Mouse (Mus musculus) heart, postnatal 0 days (tissue): Measurements from ENCODE around the gene Rgs9bp. TPM values are rescaled to one million over a fixed set of nuclear protein-coding genes. Genes with fewer than 3 reads are reported as not detected.

Experiments used
- ATAC-seq: fragments of 200-750 bp; cut with Nextera tagmentation; 2 replicates; pipeline ENCODE4 v1.8.0; 2017; ENCODE audit warnings: low read depth, moderate number of reproducible peaks, moderate library complexity; ENCODE audit not compliant: insufficient read depth
- DNase-seq: peaks from one replicate; pipeline ENCODE4 v3.0.0-alpha.2; 2016; ENCODE audit warnings: low spot score
- H3K27ac ChIP-seq: fragments of 300-500 bp; sonication (generic); 2 replicates; pipeline ENCODE4 v1.5.1; 2014; ENCODE audit warnings: low read depth, mild to moderate bottlenecking
- H3K27me3 ChIP-seq: fragments of 300-500 bp; sonication (generic); 2 replicates; pipeline ENCODE4 v1.6.1; 2014; ENCODE audit warnings: low read length, mixed read lengths; ENCODE audit not compliant: control insufficient read depth, insufficient read depth
- H3K36me3 ChIP-seq: fragments of 300-500 bp; sonication (generic); replicated peaks from 2 replicates; pipeline ENCODE4 v1.6.1; 2014; ENCODE audit warnings: low read length, mixed read lengths; ENCODE audit not compliant: control insufficient read depth, insufficient read depth
- H3K4me1 ChIP-seq: fragments of 300-500 bp; sonication (generic); 2 replicates; pipeline ENCODE4 v1.6.1; 2014; ENCODE audit warnings: antibody characterized with exemption; ENCODE audit not compliant: control insufficient read depth, insufficient read depth
- H3K4me2 ChIP-seq: fragments of 300-500 bp; sonication (generic); 2 replicates; pipeline ENCODE4 v1.6.1; 2014; ENCODE audit warnings: low read depth, mild to moderate bottlenecking, low read length, moderate library complexity
- H3K4me3 ChIP-seq: fragments of 300-500 bp; sonication (generic); 2 replicates; pipeline ENCODE4 v1.5.1; 2014; ENCODE audit warnings: low read depth, low read length
- H3K9ac ChIP-seq: fragments of 300-500 bp; sonication (generic); replicated peaks from 2 replicates; pipeline ENCODE4 v1.6.1; 2014; ENCODE audit warnings: low read depth, low read length, mixed read lengths
- H3K9me3 ChIP-seq: fragments of 300-500 bp; sonication (generic); replicated peaks from 2 replicates; pipeline ENCODE4 v1.6.1; 2016; ENCODE audit warnings: low read length; ENCODE audit not compliant: control insufficient read depth
- CTCF ChIP-seq: IDR thresholded peaks from 2 replicates; pipeline ENCODE4 v1.5.1; 2016; ENCODE audit warnings: antibody characterized with exemption, control low read depth, low read depth
- EP300 ChIP-seq: IDR thresholded peaks from 2 replicates; pipeline ENCODE4 v1.6.1; 2016; ENCODE audit warnings: antibody characterized with exemption, low read depth
- WGBS: fragments of 180-500 bp; shearing (Covaris S2); extraction: QIAGEN DNeasy Blood & Tissue Kit; methylation state at CpG from one replicate; pipeline ENCODE4 v1.1.7; 2014; 5-methylcytosine and 5-hydroxymethylcytosine counted together
- polyA plus RNA-seq: library from polyadenylated mRNA; unstranded; fragments of >200 nt; fragmentation: Nextera tagmentation; extraction: Ambion mirVana; gene quantifications from 2 replicates; pipeline ENCODE4 v1.2.1, GENCODE M21; 2015
- total RNA-seq: library from RNA; depleted of rRNA; stranded (reverse); fragments of >200 nt; gene quantifications from 2 replicates; pipeline ENCODE4 v1.2.3, GENCODE M21; 2014; ENCODE audit warnings: low replicate concordance

The Rgs9bp gene
- total and polyA plus RNA-seq, 2 experiments from 2014 or later: under 0.01 to 0.04 TPM

DNA sequence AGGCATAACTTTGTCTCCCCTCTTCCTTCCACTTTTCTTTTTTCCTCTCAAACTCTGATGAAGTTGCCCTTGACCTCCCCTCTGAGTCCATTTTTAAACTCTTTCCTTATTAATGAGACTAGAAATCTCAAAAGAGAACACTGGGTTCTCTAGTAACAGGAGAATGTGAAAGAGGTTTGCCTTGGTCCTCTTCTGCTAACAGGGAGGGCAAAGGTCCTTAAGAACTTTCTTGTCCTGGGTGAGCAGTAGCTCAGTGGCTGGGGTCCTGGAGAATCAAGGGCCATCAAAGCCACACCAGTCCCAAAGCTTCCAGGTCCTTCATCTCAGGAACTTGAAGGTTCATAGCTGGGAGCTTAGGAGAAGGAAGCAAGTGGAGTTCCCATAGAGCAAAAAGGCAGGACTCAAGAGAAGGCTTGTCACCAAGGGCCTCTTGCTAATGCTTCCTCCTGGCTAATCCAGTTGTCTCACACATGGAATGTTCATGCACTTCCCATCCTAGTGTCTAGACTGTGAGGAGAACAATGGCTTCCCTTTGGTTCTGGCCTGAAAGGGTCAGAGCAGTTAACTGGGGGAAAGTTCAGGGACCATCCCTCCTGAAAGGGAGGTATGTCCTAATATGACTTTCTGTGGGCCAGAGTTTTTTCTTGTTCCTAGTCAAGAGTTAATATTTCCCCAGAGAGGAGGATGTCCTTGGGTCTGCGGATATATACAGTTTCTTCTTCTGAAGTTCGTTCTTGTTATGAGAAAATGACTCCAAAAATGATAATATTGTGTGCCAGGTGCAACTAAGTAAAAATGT is 21.1 kb downstream of the Rgs9bp start:
- H3K4me1 ChIP-seq: no peaks in the 10 kb centered on the region
- 83% methylated on average over 2 of the region's 2 CpGs for WGBS

DNA sequence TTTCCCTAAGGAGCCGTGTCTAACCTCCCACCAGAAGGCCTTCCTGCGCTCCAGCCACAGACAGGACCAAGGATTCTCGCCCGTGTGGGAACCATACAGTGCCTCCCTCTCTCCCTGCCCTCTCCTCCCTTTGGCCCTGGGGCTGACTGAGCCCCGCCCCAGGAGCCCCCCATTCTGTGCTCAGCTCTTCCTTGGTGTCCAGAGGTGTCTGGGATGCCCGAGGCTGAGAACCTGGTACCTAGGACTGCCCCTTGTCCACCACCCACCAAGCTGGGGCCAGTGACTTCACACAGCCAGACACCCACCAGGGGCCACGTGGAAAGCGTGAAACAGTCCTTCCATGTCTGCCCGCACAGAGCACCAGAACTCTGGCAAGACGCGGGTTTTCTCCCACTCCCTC is 22.3 kb downstream of the Rgs9bp start:
- TF ChIP-seq EP300: no peak
- TF ChIP-seq CTCF: no peak
- Histone ChIP-seq H3K27me3 (no peaks in the 10 kb centered on the region), H3K4me2 (no peak overlapping the region), H3K27ac (no peak overlapping the region), H3K4me1 (no peaks in the 10 kb centered on the region), H3K36me3 (no peaks in the 10 kb centered on the region), H3K9me3 (no peaks in the 10 kb centered on the region), H3K4me3 (no peak overlapping the region), H3K9ac (no peak overlapping the region)
- WGBS: 52% methylated on average over 11 of the region's 11 CpGs
- no peak for DNase-seq
- ATAC-seq: no peak

More for the DNA sequence above, 21.1 kb downstream of the Rgs9bp start:
- Histone ChIP-seq H3K4me2 (no peak overlapping the region), H3K36me3 (no peaks in the 10 kb centered on the region), H3K9me3 (no peaks in the 10 kb centered on the region), H3K4me3 (no peak overlapping the region), H3K9ac (no peak overlapping the region), H3K27ac (no peak overlapping the region), H3K27me3 (no peaks in the 10 kb centered on the region)
- ATAC-seq (no peak), DNase-seq (no peak)
- TF ChIP-seq EP300: no peak
- no peak for TF ChIP-seq CTCF

DNA sequence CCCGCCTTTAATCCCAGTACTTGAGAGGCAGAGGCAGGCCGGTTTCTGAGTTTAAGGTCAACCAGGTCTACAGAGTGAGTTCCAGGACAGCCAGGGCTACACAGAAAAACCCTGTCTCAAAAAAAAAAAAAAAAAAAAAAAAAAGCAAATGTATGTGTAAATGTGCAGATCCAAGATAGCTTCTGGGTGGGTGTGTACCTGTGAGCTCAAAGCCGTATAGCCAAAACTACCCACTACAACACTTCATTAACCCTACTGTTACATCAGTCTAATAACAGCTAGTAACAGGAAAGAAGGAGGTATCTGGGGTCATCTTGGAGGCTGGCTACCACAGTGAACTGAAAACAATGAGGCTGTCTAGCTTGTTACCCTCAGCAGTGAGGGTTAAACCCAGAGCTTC is 25.5 kb downstream of the Rgs9bp start:
- Histone ChIP-seq H3K9me3 (no peaks in the 10 kb centered on the region), H3K4me1 (peaks cover 8% of the 10 kb centered on the region), H3K4me3 (no peak overlapping the region), H3K36me3 (no peaks in the 10 kb centered on the region), H3K27ac (no peak overlapping the region), H3K9ac (no peak overlapping the region), H3K27me3 (no peaks in the 10 kb centered on the region), H3K4me2 (no peak overlapping the region)
- ATAC-seq (no peak), DNase-seq (no peak)
- TF ChIP-seq CTCF (no peak), EP300 (no peak)
- 85% methylated on average over 3 of the region's 3 CpGs for WGBS

DNA sequence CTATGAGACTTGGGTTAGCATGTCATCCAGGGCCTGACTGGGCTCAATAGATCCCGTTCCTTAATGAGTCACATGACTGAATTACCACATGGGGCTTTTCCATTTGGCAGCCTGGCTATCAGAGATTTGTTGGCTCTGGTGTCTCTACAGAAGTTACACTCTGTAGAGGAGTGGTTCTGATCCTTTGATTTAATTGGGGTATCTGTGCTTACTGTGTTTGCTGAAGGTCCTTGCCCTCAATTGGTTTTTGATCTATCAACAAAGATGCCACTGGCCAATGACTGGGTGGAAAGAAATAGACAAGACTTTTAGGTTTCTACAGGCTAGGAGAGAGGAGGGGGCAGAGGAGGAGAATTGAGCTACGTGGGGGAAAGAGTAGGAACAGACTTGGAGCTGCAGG is 26.7 kb downstream of the Rgs9bp start:
- no peaks in the 10 kb centered on the region for H3K27me3 ChIP-seq
- DNase-seq (no peak), ATAC-seq (no peak)
- no peaks in the 10 kb centered on the region for H3K36me3 ChIP-seq
- no peak overlapping the region for H3K4me2 ChIP-seq
- no peaks in the 10 kb centered on the region for H3K9me3 ChIP-seq
- no peak overlapping the region for H3K27ac ChIP-seq
- peaks cover 8% of the 10 kb centered on the region for H3K4me1 ChIP-seq
- no peak for TF ChIP-seq EP300
- TF ChIP-seq CTCF: no peak
- H3K4me3 ChIP-seq: no peak overlapping the region
- WGBS: 42% methylated on average over 2 of the region's 2 CpGs
- no peak overlapping the region for H3K9ac ChIP-seq

DNA sequence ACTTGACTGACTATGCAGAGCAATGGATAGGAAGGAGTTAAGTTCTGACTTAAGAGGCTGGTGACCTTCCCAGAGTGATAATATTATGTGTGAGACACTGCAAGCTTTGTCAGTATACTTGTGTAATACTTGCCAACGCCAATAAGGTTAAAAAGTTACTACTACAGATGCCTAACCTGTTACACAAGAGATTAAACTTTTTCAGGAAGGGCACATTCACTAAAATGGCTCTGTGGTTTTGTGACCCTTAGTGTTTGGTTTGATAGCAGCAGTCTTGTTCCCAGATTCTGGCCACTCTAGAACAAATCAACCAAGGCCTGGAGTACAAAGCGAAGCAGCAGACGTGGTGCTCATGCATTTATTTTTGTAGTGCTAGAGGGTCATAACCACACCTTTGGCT is 27.8 kb downstream of the Rgs9bp start:
- TF ChIP-seq EP300 (no peak), CTCF (no peak)
- H3K4me2 ChIP-seq: no peak overlapping the region
- ATAC-seq (no peak), DNase-seq (no peak)
- no peak overlapping the region for H3K27ac ChIP-seq
- WGBS: 66% methylated on average over 3 of the region's 3 CpGs
- no peak overlapping the region for H3K9ac ChIP-seq
- no peak overlapping the region for H3K4me3 ChIP-seq
- H3K9me3 ChIP-seq: no peaks in the 10 kb centered on the region
- peaks cover 8% of the 10 kb centered on the region for H3K4me1 ChIP-seq
- H3K36me3 ChIP-seq: no peaks in the 10 kb centered on the region
- no peaks in the 10 kb centered on the region for H3K27me3 ChIP-seq

DNA sequence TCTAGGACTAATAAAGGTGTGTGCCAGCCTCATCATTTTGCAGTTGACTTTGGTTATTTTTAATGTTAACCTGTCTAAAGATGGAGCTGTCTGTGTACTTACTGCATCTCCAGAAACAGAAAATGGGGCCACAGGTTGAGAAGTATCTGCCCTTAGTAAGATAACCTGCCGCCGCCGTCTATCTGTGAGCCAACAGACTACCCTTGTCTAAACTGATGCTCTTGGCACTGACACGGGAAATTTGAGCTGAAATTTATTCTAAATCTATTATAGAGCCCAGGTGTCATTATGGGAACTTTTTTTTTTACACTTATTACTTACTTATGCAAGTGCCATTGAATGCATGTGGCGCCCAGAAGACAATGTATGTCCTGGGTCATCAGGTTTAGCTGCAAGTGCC is 28.5 kb downstream of the Rgs9bp start:
- Histone ChIP-seq H3K36me3 (no peaks in the 10 kb centered on the region), H3K27me3 (no peaks in the 10 kb centered on the region), H3K4me2 (no peak overlapping the region), H3K9me3 (no peaks in the 10 kb centered on the region), H3K4me3 (no peak overlapping the region), H3K27ac (no peak overlapping the region), H3K9ac (no peak overlapping the region), H3K4me1 (peaks cover 8% of the 10 kb centered on the region)
- TF ChIP-seq EP300: no peak
- no peak for TF ChIP-seq CTCF
- DNase-seq: no peak
- ATAC-seq: no peak
- WGBS: 79% methylated on average over 5 of the region's 5 CpGs
